Mouse (Mus musculus): ENCODE measurements around the gene 4931440F15Rik. TPM values are rescaled to one million over a fixed set of nuclear protein-coding genes. Genes with fewer than 3 reads are reported as not detected.

4931440F15Rik gene
- total RNA-seq, 1 experiment from 2014 or later: not detected

Other genes starting within 250 kb of the 4931440F15Rik start
- gene Rtn4, start 132.7 kb downstream of the 4931440F15Rik start, total RNA-seq (2017): 153 and 155 TPM in 2 replicates
- gene Eml6, start 200.4 kb upstream of the 4931440F15Rik start, total RNA-seq (2017): 0.70 and 1.2 TPM in 2 replicates

All from neutrophil, adult 5-6 weeks (primary cell).